Mouse (Mus musculus) embryonic stem cell, embryonic (primary cell): ENCODE results near the gene Olfr784.
"Not testable (repeated sequence)": the region's sequence is repeated elsewhere in the genome, so short reads cannot be mapped to it uniquely, and the experiment has no call there.

Source experiments
- CTCF ChIA-PET, 4 experiments: fragments of 300-600 bp in 2 of 4; fragments of 350-600 bp in 2 of 4; sonication (Branson Sonifier 250); formaldehyde crosslinking; loops; one replicate each; lab custom pipeline; 2022; ENCODE audit warnings: inconsistent platforms in 2 of 4; lab: Charles Lee
- POLR2A ChIA-PET, 4 experiments: fragments of 300-600 bp in 2 of 4; fragments of 350-600 bp in 2 of 4; sonication (Branson Sonifier 250); formaldehyde crosslinking; loops; one replicate each; lab custom pipeline; 2022; ENCODE audit warnings: antibody characterized with exemption in 4 of 4, inconsistent platforms in 1 of 4; lab: Charles Lee

Gene Olfr784

DNA sequence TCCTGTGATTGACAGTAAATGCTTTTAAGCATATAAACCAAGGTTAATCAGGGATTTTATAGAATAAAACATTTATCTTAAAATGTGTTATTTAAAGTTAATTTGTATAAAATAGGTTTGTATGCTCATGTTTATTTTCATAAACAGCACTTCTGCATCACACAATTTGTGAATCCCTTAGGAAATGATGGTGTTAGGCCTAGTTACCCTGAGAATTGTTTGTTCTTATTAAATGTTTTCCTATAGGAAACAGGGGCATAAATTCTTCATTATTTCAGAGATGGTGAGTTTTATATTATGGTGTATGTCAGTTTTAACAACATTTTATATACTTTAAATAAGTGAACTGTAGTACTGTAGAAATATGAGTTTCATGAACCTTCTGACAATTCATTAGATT lies at the start of gene Olfr784:
Gene Olfr784, plus strand, starts transcription at position 301 of the 400 bp plus-strand sequence.
- CTCF ChIA-PET, result no interaction called here
- POLR2A ChIA-PET, result no interaction called here

- POLR2A ChIA-PET, result no interaction called here
- CTCF ChIA-PET, result no interaction called here
These were observed 35.3 kb upstream of the Olfr784 start, which contains the start of gene Olfr782 for GRCm38 (mm10) chr10:129348550-129348949. Olfr782 (plus strand) TSS chr10:129348850.

DNA sequence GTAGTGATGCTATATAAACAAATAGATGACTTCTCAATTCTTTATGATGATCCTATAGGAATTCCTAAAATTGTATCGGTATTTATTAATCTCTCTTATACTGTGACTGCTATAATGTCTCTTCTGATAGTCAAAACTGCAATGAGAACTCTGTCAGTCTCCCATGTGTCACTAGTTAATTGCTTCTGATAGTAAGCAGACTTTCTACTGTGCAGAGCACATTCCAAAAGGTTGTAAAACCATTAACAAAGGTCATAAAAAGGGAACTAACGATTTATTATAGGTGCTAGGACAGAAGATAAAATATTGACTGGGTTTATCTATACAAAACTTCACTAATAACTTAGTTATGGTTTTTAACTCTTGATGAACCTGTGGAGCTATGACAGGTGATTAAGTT lies 31.4 kb upstream of the Olfr784 start:
- CTCF ChIA-PET, POLR2A ChIA-PET: not testable (repeated sequence)

- POLR2A ChIA-PET, result interaction anchor here in 1 of 4 experiments (0.6 kb wide), 1 partner anchor 18 kb away, joined by 3 read pairs; no protein-coding TSS in a partner anchor
These were observed 27.4 kb upstream of the Olfr784 start for GRCm38 (mm10) chr10:129356496-129356895.

GRCm38 (mm10) chr10:129357307-129357706 lies 26.6 kb upstream of the Olfr784 start:
- POLR2A ChIA-PET, result no interaction called here

More at GRCm38 (mm10) chr10:129356496-129356895, 27.4 kb upstream of the Olfr784 start:
- CTCF ChIA-PET, result not testable (repeated sequence)

GRCm38 (mm10) chr10:129374051-129374450 lies 9.8 kb upstream of the Olfr784 start:
- POLR2A ChIA-PET, CTCF ChIA-PET: not testable (repeated sequence)

More at GRCm38 (mm10) chr10:129357307-129357706, 26.6 kb upstream of the Olfr784 start:
- CTCF ChIA-PET, result no interaction called here

DNA sequence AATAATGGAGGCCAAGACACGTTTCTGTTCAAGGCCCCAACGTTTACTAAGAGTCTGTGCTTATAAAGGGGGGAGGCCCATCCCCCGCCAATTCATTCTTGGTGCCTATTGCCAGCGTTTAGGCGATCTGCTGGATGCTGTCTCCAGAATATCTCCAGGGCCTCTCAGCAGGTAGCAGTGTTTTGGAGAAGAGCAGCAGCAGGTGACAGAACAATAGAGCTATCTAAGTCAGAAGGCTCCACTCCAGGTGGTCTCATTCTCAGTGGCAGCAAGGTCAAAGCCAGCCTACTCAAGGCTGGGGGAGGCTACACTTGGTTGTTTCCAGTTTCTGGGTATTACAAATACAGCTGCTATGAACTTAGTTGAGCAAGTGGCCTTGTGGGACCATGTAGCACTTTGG lies 17.0 kb downstream of the Olfr784 start:
- POLR2A ChIA-PET, result no interaction called here
- CTCF ChIA-PET, result no interaction called here

DNA sequence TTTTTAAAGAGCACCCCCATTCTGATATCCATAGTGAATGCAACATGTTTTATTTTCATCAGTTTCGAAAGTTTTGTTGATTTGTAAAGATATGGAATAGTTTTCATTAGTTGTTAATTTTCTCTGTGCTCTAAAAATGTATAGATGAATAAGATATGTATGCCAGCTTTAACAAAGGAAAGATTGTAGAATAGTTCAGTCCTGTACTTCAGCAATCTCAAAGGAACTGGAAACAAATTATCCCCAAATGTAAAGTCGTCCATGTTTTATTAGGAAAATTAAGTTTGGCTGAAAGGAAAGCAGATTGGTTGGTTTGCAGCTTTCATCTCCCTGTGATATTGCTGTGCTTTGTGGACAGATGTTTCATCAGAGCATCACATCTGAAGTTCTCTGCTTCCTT lies 21.2 kb downstream of the Olfr784 start, which contains the start of gene Olfr785:
Gene Olfr785, plus strand, starts transcription at position 301 of the 400 bp plus-strand sequence.
- CTCF ChIA-PET, result no interaction called here
- POLR2A ChIA-PET, result no interaction called here

DNA sequence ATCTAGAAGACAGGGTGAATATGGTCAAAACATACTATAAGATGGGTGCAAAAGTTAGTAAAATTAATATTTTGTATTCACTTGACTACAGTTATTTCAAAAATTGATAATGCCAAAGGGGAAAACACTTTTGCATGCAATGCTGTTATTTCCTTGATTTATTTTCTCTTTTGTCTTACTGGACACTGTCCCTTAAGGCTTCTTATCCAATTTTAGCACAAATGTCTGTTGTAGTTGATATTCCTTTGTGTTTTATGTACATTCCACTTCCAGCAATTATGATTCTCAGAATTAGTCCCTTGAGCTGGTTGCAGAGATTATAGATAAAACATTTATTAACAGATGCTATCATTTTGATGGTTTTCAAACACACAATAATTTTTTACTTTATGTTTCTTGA lies 43.1 kb downstream of the Olfr784 start, which contains the start of gene Olfr786:
Gene Olfr786, plus strand, starts transcription at position 301 of the 400 bp plus-strand sequence.
- CTCF ChIA-PET, result no interaction called here
- POLR2A ChIA-PET, result interaction anchor here in 1 of 4 experiments (0.6 kb wide), 1 partner anchor 213 kb away, joined by 3 read pairs; no protein-coding TSS in a partner anchor
